Mouse (Mus musculus): Measurements from ENCODE around the gene Bcat1.

DNA sequence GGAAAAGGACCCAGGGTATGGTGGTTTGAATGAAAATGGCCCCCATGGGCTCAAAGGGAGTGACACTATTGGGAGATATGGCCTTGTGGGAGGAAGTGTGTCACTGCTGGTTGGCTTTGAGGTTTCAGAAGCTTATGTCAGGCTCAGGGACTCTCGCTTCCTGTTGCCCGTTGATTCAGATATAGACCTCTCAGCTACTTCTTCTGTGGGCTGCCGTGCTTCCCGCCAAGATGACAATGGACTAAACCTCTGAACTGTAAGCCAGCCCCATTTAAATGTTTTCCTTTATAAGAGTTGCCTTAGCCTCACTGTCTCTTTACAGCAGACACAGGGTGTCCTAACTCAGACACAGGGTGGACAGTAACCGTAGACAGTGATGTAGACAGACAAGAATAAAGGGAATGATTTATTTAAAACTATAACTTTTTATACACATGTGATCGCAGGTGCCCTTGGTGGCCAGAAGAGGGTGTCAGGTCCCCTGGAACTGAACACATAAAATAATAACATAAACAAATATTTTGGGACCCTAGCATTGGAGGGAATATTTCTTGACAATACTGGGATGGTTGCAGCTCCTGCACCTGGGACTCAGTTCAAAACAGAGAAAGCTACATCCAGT lies 39.6 kb upstream of the Bcat1 start, which contains the start of gene Lrmp:
- no peak for TF ChIP-seq CTCF (IDR thresholded peaks at IDR 0.05; ENCODE audit: control insufficient read depth, insufficient read depth, low read length)
- no peak for TF ChIP-seq POLR2A (IDR thresholded peaks at IDR 0.05; ENCODE audit: borderline replicate concordance, control insufficient read depth, low read depth, low read length)
